Mouse (Mus musculus): Measurements from ENCODE around the gene Ttc7b. TPM values are rescaled to one million over a fixed set of nuclear protein-coding genes. Genes with fewer than 3 reads are reported as not detected.

Ttc7b gene
- 18.5 and 21.0 TPM in 2 replicates for polyA plus RNA-seq (2021; fragmentation: Nextera tagmentation)
- long read RNA-seq, experiment 1, transcript Ttc7b-201 (20 exons, 3,446 nt): major isoform, 5 of 34 reads
- long read RNA-seq, experiment 1, partial matches to known transcripts: 17 of 34 reads
- long read RNA-seq, experiment 1, other reads (novel, unspliced or antisense): 9 of 34 reads
- long read RNA-seq, experiment 2, transcript Ttc7b-201 (20 exons, 3,446 nt): major isoform, 22 of 104 reads
- long read RNA-seq, experiment 2, transcript Ttc7b-206 (21 exons, 3,307 nt): minor isoform, 13 of 104 reads
- long read RNA-seq, experiment 2, partial matches to known transcripts: 38 of 104 reads
- long read RNA-seq, experiment 2, other reads (novel, unspliced or antisense): 30 of 104 reads

DNA sequence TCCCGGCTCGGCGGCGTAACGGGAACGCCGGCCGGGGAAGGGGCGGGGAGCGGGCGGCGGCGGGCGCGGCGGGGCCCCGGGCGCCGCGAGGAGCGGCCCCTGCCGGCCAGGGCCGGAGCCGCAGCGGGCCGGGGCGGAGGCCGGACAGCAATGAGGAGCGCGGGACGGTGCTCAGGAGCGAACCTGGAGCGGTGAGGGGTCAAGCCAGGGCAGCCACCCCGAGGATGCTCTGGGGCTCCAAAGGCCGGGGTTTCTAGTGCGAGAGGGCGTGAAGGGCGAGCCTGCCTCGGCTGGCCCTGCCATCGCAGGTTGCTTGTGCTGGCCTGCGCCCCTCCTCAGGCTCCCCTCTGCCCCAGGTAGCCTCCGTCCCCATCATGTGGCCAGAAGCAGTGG is at the start of gene Ttc7b:
Gene Ttc7b, minus strand, starts transcription at position 33 of the 393 bp plus-strand sequence.

Other genes with a start within 250 kb of the Ttc7b start
- gene Rps6ka5, start 206.2 kb upstream of the Ttc7b start, polyA plus RNA-seq (2021; fragmentation: Nextera tagmentation): 1.9 and 2.5 TPM in 2 replicates

All from layer of hippocampus, adult 6 months (tissue).